Mouse (Mus musculus) heart, embryonic 14.5 days (tissue): ENCODE measurements around the gene Dda1. TPM values are rescaled to one million over a fixed set of nuclear protein-coding genes. Genes with fewer than 3 reads are reported as not detected.
A peak's percentile ranks its signal among the peaks of the same experiment; 100 is the strongest.

Experiments
- ATAC-seq: fragments of 200-750 bp; cut with Nextera tagmentation; 2 replicates; pipeline ENCODE4 v1.8.0; 2017; ENCODE audit warnings: low read depth, moderate TSS enrichment; ENCODE audit not compliant: insufficient number of reproducible peaks, insufficient read depth, low FRiP score
- H3K27ac ChIP-seq, 2 experiments: fragments of 200-500 bp in 1 of 2; fragments of 300-500 bp in 1 of 2; sonication (generic) in 1 of 2; replicated peaks in 1 of 2; 2 replicates each; pipeline ENCODE4 v1.5.1; 2012 to 2014; ENCODE audit warnings: low read depth in 2 of 2, low read length in 2 of 2, control low read depth in 1 of 2, mild to moderate bottlenecking in 1 of 2, mixed read lengths in 1 of 2; ENCODE audit not compliant: control insufficient read depth in 1 of 2, insufficient read depth in 1 of 2
- H3K27me3 ChIP-seq: fragments of 300-500 bp; sonication (generic); 2 replicates; pipeline ENCODE4 v1.6.1; 2014; ENCODE audit warnings: mild to moderate bottlenecking, low read length, control low read depth; ENCODE audit not compliant: control insufficient read depth, insufficient read depth
- H3K36me3 ChIP-seq: fragments of 300-500 bp; sonication (generic); 2 replicates; pipeline ENCODE4 v1.6.1; 2014; ENCODE audit warnings: mild to moderate bottlenecking, control low read depth, low read length, mixed read lengths; ENCODE audit not compliant: control insufficient read depth, insufficient read depth
- H3K4me1 ChIP-seq, 2 experiments: fragments of 200-500 bp in 1 of 2; fragments of 300-500 bp in 1 of 2; sonication (generic) in 1 of 2; 2 replicates each; pipeline ENCODE4 v1.6.1; 2012 to 2014; ENCODE audit warnings: low read length in 2 of 2, control low read depth in 1 of 2, mixed read lengths in 1 of 2; ENCODE audit not compliant: control insufficient read depth in 2 of 2, insufficient read depth in 2 of 2
- H3K4me2 ChIP-seq: fragments of 300-500 bp; sonication (generic); 2 replicates; pipeline ENCODE4 v1.6.1; 2014; ENCODE audit warnings: mild to moderate bottlenecking, low read length
- H3K4me3 ChIP-seq, 2 experiments: fragments of 200-500 bp in 1 of 2; fragments of 300-500 bp in 1 of 2; sonication (generic) in 1 of 2; 2 replicates each; pipeline ENCODE4 v1.5.1; 2012 to 2014; ENCODE audit warnings: low read length in 2 of 2, mild to moderate bottlenecking in 2 of 2, control low read depth in 1 of 2, low read depth in 1 of 2, moderate library complexity in 1 of 2; ENCODE audit not compliant: control insufficient read depth in 1 of 2, insufficient read depth in 1 of 2
- H3K9ac ChIP-seq: fragments of 300-500 bp; sonication (generic); 2 replicates; pipeline ENCODE4 v1.6.1; 2014; ENCODE audit warnings: mild to moderate bottlenecking, low read length
- H3K9me3 ChIP-seq: fragments of 300-500 bp; sonication (generic); 2 replicates; pipeline ENCODE4 v1.6.1; 2016; ENCODE audit warnings: low read length, control low read depth; ENCODE audit not compliant: control insufficient read depth
- WGBS: fragments of 180-500 bp; shearing (Covaris S2); extraction: QIAGEN DNeasy Blood & Tissue Kit; methylation state at CpG from one replicate; pipeline ENCODE4 v1.1.7; 2014; 5-methylcytosine and 5-hydroxymethylcytosine counted together
- polyA plus RNA-seq: library from polyadenylated mRNA; unstranded; fragments of >200 nt; fragmentation: Nextera tagmentation; extraction: Ambion mirVana; gene quantifications from 2 replicates; pipeline ENCODE4 v1.2.1, GENCODE M21; 2014

Gene Dda1
- polyA plus RNA-seq, 1 experiment from 2014 or later, result 76.7 TPM

GRCm38 (mm10) chr8:71469411-71469810 is 412 bp downstream of the Dda1 start:
- peak overlapping the region; percentile 94 for H3K4me2 ChIP-seq
- 2% methylated on average over 22 of the region's 24 CpGs for WGBS
- H3K36me3 ChIP-seq, result peaks cover 46% of the 10 kb centered on the region
- H3K4me3 ChIP-seq, result peak overlapping the region; percentile 81 to 84
- no peak for ATAC-seq
- H3K4me1 ChIP-seq, result peaks cover 12 to 21% of the 10 kb centered on the region in 2 experiments
- H3K27ac ChIP-seq, result no peak overlapping the region
- H3K27me3 ChIP-seq, result no peaks in the 10 kb centered on the region
- H3K9me3 ChIP-seq, result no peaks in the 10 kb centered on the region
- H3K9ac ChIP-seq, result peak overlapping the region; percentile 86

DNA sequence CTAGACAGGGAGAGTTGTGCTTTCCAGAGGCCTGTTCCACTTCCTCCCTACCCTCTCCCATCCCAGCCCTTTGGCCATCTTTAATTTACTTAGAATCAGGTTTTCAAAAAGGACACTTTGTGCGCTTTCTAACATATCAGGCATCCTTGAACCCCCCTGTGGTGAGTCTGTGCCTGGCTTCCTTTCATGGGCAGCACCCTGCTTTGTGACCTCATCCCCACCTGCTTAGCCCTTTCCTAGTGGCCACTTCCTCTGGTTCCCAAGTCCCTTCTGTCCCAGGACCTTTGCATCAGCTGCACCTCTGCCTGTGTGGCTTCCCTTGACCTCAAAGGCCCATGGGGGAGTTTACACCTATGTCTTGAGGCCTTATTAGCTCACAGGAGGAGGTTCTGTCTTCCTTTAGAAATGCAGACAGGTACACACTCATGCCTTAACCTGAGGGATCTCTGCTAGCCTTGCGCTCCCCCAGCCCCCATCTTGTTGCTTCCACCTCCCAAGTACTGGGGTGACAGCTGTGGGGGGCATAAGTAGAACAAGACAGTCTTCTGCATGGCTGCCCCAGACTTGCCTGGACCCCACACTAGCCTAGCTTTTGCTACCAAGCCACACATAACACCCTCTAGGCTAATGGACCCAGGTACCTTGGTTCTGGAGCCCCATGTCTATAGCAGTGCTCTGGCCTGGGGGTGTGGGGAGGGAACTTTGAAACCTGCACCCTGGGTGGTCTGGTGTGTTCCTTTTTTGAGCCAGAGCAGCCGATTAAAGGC is 1.3 kb downstream of the Dda1 start:
- Histone ChIP-seq H3K4me3 (peak overlapping the region; percentile 81 to 84; a peak in 3 of 4 replicates), H3K36me3 (peaks cover 55% of the 10 kb centered on the region), H3K27ac (no peak overlapping the region), H3K9me3 (no peaks in the 10 kb centered on the region), H3K4me1 (peaks cover 12 to 19% of the 10 kb centered on the region in 2 experiments), H3K27me3 (no peaks in the 10 kb centered on the region), H3K4me2 (peak overlapping the region; percentile 94), H3K9ac (peak overlapping the region; percentile 86)
- ATAC-seq, result no peak
- 89% methylated on average over 3 of the region's 3 CpGs for WGBS

DNA sequence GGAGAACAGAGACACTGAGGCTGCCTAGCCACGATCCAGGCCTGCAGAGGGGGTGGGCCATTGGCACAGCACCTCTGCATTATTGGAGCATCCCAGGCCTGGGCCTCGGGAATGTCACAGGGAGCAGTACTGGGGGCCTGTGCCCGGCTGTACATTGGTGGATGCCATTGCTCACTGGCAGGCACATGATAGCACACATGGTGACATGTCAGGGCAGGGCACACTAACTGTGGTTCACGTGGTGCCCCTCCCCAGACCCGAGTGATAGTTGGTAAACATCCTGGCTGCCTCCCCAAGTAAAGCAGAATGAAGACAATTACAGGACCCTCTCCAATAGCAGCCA is 1.9 kb downstream of the Dda1 start:
- Histone ChIP-seq H3K36me3 (peaks cover 55% of the 10 kb centered on the region), H3K9ac (no peak overlapping the region)

GRCm38 (mm10) chr8:71471861-71472260 is 2.9 kb downstream of the Dda1 start:
- Histone ChIP-seq H3K36me3 (peaks cover 47% of the 10 kb centered on the region), H3K27me3 (no peaks in the 10 kb centered on the region), H3K4me2 (no peak overlapping the region), H3K27ac (no peak overlapping the region), H3K4me1 (peaks cover 7 to 19% of the 10 kb centered on the region in 2 experiments; a peak in 3 of 4 replicates), H3K4me3 (no peak overlapping the region), H3K9ac (no peak overlapping the region), H3K9me3 (no peaks in the 10 kb centered on the region)
- WGBS, result 91% methylated on average over 17 of the region's 17 CpGs
- ATAC-seq, result no peak

More for the DNA sequence above, 1.9 kb downstream of the Dda1 start:
- Histone ChIP-seq H3K9me3 (no peaks in the 10 kb centered on the region), H3K27ac (no peak overlapping the region), H3K4me2 (no peak overlapping the region), H3K4me1 (peaks cover 7 to 17% of the 10 kb centered on the region in 2 experiments; a peak in 3 of 4 replicates), H3K4me3 (no peak overlapping the region), H3K27me3 (no peaks in the 10 kb centered on the region)
- WGBS, result 82% methylated on average over 5 of the region's 5 CpGs
- no peak for ATAC-seq

- Histone ChIP-seq H3K9ac (no peak overlapping the region), H3K4me1 (peaks cover 10 to 24% of the 10 kb centered on the region in 2 experiments; a peak in 3 of 4 replicates), H3K36me3 (peaks cover 47% of the 10 kb centered on the region), H3K4me2 (no peak overlapping the region), H3K27ac (no peak overlapping the region), H3K9me3 (no peaks in the 10 kb centered on the region), H3K4me3 (no peak overlapping the region), H3K27me3 (peaks cover 3% of the 10 kb centered on the region; the same call in 1 of the 2 replicates)
- no peak for ATAC-seq
- WGBS, result 89% methylated on average over 8 of the region's 8 CpGs
Observed at GRCm38 (mm10) chr8:71472601-71473386, 3.8 kb downstream of the Dda1 start.

GRCm38 (mm10) chr8:71474344-71474743 is 5.3 kb downstream of the Dda1 start:
- Histone ChIP-seq H3K4me1 (peaks cover 10 to 24% of the 10 kb centered on the region in 2 experiments; a peak in 3 of 4 replicates), H3K27ac (no peak overlapping the region), H3K36me3 (peaks cover 53% of the 10 kb centered on the region), H3K4me3 (no peak overlapping the region), H3K4me2 (no peak overlapping the region), H3K9me3 (no peaks in the 10 kb centered on the region), H3K9ac (no peak overlapping the region), H3K27me3 (peaks cover 12% of the 10 kb centered on the region; the same call in 1 of the 2 replicates)
- WGBS, result 92% methylated on average over 18 of the region's 18 CpGs
- no peak for ATAC-seq

DNA sequence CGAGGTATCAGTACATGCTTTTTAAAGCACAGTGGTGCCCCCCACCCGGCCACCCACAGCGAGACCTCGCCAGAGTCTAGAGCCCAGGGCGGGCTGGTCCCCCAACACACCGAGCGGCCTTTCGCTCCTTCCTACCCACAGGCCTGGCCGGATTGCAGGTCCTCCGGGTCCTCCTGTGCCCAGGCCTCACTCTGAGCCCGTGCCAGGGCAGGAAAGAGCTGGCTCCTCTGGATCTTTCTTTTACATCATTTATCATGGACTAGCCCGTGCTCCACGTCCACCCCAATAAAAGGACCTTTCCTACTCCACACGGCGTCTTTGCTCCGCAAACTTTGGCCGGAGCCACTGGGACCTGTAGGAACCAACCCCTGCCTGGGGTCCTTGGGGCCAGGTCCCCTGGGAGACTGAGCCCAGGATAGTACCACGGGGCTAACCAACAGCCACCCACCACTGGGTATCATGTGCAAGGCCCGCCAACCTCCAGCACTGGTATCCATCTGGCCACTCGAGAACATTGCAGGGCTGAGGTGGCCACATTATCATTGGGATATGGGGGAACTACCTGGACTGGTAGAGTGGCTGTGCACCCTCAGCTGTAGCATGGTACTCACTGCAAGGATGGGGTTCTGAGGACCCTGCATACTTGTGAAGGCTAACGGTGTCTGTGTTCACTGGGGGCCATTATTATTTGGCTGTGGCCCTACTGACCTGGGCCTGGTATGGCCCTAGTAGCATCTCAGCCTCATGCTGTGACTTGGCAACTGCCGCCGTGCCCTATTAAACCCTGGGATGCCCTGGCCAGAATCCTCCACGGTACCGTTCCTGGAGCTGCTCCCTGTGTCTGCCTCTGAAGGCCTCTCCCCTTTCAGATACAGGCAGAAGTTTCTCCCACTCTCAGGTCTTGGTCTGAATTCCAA is 6.0 kb downstream of the Dda1 start:
- peaks cover 12% of the 10 kb centered on the region; the same call in 1 of the 2 replicates for H3K27me3 ChIP-seq
- H3K4me3 ChIP-seq, result no peak overlapping the region
- no peak for ATAC-seq
- H3K9me3 ChIP-seq, result no peaks in the 10 kb centered on the region
- H3K4me2 ChIP-seq, result no peak overlapping the region
- peaks cover 5 to 19% of the 10 kb centered on the region in 2 experiments; a peak in 3 of 4 replicates for H3K4me1 ChIP-seq
- WGBS, result 88% methylated on average over 25 of the region's 25 CpGs
- H3K36me3 ChIP-seq, result peaks cover 54% of the 10 kb centered on the region
- H3K27ac ChIP-seq, result no peak overlapping the region
- no peak overlapping the region for H3K9ac ChIP-seq
